Mouse (Mus musculus) frontal cortex, adult (tissue): Measurements from ENCODE around the gene Galm.

Source experiments
- ATAC-seq: cut with Nextera tagmentation; 2 replicates; pipeline ENCODE4 v1.9.2; 2017; ENCODE audit warnings: mild to moderate bottlenecking, moderate library complexity, mixed read lengths; ENCODE audit not compliant: low TSS enrichment

Gene Galm

DNA sequence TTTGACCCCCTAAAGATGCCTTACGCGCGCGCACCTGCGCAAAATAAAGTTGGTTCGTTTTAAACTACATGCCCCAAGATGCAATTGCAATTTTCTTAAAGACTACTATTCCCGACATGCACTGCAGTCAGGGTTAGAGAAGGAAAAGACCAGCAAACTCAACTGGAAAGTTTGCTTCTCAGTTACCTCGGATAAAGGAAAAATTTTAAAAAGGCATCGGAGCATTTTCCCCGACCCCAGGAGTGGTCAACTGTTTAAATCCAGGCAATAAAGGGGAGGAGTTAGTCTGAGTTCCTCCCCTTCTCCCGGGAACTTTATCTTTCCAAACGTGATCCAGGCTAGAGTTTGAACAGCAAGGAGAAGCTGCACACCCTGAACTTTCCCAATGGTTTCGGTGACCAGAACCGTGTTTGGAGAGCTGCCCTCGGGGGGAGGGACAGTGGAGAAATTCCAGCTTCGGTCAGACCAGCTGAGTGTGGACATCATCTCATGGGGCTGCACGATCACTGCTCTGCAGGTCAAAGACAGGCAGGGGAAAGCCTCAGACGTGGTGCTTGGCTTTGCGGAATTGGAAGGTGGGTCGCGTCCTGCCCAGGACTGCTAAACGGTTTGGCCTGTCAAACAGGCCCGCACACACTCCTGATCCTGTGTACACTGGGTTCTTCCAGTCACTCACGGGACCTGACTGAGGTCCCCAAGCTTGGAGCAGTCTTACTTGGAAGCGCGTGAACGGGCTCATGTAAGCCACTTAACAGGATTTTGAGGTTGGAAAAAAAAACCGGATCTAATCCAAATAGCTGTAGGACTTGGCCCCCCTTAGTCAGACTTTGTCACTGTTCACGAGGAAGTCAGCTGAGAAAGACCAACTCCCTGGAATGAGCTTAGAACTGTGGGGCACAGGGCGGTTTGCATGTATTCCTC, at the start of gene Galm:
TSS of gene Galm (plus strand) at position 141 of the 921 bp plus-strand sequence.
- ATAC-seq = peak; percentile 80

DNA sequence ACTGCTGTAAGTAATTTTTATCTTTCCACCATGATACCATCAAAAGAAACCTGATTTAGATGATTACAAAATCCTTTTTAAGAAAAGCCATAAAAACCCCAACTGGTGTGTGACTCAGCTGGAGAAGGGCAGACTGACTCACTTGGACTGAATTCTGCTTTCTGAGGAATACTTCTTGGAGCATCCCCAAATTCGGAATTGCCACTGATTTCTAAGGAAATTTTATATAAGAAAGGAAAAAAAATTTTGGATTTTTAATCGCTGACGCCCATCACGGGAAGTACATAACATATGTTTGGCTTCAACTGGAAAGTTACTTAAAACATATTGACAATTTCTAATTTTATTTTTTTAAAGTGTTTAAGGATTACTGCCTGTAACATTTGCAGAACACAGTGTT, 48.5 kb upstream of the Galm start:
- peak; percentile 80 for ATAC-seq

DNA sequence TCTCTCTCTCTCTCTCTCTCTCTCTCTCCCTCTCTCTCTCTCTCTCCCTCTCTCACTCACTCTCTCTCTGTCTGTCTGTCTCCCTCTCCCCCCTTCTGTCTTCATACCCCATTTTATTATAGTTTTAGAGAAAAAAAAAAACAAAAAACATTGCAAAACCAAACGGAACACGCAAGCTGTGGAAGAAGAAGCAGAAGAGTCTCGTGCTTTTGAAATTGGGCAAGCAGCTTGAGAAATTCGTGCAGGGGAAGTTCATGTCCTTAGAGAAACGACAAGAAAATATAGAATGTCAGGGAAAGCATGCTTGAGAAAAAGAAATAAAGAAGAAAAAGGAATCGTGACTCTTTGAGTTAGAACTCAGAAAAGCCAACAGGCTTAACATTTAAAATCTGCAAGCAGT, 44.0 kb upstream of the Galm start:
- ATAC-seq = no peak

DNA sequence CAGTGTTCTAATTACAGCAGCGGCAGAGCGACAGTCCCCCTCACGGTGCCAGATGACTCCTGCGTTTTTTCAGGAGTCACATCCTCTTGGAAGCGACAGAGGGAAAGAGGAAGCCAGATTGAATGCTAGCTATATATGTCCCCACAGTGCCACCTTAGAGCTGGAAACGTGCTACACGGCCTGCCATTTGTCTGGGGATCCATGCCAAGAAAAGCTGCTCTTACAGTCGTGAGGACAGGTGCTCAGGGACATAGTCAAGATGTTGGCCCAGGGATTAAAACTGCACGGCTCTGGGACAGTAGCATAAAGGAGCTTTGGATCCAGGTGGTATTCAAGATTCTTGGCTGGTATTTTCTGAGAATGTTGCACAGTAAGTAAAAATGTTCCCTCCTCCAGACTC, 42.8 kb upstream of the Galm start:
- peak; percentile 90 for ATAC-seq

DNA sequence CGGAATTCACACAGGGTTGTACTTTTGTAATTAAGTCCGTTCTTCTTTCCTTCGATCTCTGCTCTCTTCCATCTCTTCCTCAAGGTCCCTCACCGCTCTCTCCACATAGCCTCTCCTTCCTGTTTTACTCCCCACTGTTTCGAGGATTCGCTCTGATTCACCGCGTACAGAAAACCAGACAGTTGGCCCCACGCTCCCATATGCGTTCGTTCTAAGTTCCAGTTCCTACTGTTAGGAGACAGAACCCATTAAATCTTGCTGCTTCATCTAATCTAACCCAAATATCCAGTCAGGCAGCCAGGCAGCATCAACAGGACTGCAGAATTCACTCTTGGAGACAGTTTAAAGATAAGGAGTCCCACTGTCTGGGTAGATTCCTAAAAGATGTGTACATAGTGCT, 40.7 kb upstream of the Galm start:
- ATAC-seq = peak; percentile 8; the same call in 1 of the 2 replicates

DNA sequence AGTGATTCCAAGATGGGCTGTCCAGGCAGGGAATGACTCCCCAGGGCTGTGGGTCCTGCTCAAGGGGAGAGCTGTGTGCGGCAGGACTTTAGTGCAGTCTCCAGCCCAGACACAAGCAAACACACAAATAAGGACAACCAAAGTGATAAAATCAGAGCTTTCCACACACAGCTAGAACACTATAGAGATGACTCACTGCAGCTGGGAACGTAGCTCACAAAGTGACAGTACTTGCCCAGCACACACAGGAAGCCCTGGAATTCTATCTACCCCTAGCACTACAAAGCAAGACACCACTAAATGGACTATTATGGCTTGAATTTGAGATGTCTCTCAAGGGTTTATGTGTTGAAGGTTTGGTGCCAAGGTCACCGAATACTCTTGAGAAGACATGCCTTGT, 39.1 kb upstream of the Galm start:
- ATAC-seq = peak; percentile 48

DNA sequence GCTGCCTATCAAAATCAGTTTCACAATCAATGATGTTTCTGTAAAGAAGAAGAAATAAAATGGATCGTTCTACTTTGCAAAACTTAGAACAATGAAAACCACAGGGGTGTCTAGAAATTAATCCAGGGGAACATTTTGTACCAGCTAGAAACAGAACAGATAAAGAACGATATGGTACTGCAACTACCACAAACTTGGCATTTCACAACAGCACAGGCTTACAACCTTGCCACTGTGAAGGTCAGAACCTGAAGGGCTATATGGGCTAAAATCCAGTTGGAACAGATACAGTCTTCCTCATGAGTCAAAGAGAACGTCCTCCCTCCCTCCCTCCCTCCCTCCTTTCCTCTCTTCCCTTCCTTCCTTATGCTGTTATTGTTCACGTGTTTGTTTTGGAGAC, 36.7 kb upstream of the Galm start:
- ATAC-seq = no peak

DNA sequence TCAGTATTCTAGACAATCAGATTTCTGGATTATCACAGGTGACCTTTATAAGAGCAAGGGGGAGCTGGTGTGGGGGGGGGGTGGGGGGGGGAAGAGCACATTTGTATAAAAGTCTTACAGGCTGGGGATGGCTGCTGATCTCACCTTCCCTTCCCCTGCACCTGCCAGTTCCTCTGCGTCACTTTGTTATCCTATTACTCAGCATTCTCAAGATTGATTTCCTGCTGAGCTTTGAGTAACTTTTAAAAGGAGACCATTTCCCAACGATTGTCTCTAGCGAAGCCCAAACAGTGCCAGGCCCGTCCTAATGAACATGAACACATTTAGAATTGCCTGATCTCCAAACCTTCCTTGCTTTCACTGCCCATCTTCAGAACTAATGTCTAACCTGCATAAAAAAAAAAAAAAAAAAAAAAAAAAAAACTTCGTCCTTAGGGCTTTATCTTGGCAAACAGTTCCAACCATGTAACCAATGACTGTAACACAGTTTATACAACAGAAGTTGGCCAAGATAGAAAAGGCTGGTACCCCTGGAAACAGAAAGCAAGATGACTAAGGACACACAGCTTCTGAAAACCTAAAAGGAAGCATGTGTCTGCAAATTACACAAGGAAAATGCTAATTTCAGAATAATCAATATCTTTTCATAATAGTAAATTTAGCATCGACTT, 35.3 kb upstream of the Galm start:
- no peak for ATAC-seq

DNA sequence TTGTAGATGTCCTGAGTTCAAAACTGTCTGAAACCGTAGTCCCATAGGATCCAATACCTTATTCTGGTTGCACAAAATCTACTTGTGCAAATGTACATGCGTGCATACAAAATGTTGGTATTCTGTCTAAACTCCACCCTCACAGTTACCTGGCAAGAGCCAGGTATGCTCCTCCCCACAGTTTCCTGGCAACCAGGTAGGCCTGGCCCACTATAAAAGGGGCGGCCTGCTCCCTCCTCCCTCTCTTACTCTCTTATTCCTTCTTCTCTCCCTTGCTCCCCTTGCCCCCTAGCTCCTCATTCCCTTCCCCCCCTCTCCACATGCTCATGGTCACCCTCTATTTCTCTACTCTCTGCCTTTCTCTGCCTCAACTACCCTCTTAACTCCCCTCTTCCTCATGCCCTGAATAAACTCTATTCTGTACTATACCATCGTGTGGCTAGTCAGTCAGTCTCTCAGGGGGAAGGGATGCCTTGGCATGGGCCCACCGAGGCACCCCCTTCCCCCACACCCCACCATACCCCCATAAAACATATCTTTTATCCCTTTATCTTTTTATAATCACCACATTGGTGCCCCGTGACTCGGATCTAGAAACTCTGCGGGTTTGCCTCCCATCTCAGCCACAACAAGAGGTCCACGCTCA, 31.9 kb upstream of the Galm start:
- ATAC-seq = no peak

DNA sequence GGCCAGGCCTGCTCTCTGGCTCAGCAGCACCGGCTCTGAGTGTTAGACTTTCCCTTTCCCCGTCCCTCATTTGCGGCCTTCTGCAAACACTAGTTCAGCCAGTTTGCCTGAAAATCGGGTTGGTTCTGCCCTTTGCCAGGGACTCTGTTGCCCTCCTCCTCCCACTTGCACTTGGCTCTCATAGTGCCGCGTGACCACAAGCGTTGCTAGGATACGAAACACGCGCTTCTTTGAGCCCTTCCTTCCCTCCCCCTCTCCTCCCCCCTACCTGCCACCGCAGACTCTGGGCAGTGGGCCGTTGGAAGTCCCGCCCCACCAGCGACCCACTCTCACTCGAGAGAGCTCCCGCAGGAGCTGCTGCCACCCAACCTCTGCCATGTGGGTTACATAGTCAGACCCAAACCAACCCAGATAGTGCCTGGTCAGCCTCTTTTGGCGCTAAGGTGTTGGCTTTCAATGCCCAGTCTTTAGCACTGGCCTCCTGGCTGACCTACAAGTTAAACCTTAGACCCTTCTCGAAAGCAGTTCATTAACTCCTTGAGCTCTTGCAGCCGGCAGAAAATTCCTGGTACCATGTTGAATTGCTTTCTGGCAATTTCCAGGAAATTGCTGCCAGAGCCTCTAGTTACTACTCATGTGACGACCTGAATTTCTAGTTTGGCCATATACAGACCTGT, 31.1 kb upstream of the Galm start:
- ATAC-seq = peak; percentile 65

DNA sequence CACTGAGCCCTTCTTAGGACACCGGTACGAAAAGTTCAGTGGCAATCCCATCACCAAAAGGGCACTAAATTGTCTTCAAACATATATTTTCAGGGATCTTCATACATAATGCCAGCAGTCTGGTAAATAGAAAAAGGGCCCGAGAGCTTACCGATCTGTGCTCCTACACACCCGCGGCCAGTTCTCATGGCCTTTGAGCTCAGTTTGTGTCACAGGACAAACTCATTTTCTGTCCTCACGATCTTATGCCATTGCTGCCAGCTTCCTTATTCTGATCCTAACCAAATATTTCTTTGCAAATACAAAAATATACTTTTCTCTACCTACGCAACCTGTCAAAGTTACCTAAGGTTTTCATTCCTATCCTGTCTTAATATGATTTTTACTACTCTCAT, 30.6 kb upstream of the Galm start:
- no peak for ATAC-seq

DNA sequence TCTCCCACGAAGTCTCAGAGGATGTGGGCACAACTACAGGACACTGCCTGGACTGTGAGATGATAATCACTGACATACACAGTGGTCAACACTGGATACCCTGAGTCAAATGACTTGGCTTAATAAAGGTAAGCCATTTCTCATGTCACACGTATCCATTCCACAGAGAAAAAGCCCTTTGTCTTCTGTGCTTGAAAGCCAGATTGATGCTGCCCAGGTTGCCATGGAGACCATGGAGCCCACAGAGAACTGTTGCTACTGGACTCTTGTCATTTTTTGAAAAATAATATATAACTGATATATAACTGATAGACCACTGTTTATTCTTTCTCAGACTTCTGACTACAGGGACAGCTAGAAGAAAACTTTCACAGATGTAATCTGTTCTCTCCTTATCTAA, 30.1 kb upstream of the Galm start:
- ATAC-seq = no peak

DNA sequence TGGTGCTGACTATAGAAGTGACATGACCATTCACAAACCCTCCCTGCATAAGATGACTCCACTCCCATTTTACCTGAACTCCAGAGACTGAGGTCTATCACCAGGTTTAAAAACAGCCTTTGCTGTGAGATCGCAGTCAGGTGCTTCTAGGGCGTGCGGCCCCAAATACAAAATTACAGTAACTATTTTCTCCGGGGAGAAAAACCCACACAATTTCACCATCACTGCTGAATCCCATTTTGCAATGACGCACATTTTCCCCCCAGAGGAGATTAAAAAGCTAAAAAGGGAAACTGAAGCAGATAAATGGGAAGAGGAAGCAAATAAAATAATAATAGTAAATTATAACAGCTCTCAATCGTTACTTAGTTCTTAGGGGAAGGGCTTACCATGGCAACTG, 27.4 kb upstream of the Galm start:
- ATAC-seq = no peak

DNA sequence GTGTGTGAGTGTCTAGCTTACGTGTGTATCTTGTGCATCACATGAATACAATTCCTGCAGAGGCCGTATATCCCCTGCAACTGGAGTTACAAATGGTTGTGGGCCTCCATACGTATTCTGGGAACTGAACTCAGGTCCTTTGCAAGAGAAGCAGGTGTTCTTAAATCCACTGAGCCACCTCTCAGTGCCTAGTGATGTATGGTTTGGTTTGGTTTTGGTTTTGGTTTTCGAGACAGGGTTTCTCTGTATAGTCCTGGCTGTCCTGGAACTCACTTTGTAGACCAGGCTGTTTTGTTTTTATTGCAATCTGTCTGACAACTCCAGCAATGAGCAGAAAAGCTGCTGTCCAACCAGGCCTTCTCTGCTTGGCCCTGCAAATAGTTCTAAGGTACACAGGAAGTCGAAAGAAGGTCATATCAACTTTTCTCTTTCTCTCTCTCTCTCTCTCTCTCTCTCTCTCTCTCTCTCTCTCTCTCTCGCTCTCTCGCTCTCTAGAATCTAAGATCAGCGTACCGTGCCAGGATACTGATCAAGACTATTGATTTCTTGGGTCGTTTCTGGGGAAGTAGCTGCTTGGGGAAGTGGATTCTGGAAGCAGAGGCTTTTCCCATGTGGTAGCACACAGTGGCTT, 21.8 kb upstream of the Galm start:
- ATAC-seq = no peak

DNA sequence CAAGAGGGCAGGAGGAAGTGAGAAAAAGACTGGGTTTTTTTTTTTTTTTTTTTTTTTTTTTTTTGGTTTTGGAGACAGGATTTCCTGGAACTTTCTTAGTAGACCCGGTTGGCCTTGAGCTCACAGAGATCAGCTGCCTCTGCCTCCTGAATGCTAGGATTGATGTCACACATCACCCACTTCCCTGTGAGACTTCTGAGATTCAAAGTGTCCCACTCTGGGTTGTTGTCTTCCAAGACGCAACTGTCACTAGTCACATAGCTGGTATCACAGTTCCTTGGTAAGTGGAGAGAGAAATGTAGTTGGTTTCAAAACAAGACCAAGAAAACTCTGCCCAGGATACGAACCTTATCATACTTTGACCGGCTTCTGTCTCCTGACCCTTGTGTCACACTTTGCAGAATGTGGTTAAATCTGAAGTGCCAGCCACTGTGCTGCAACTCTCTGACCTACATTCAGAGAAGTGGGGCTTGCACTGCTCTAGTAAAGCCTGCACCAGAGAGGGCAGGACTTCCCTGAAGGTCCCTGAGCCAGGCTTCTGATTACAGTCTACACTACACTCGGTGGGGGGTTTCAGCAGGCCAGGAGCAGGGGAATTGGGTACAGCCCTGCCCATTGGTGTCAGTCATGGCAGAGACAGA, 14.5 kb upstream of the Galm start:
- no peak for ATAC-seq

DNA sequence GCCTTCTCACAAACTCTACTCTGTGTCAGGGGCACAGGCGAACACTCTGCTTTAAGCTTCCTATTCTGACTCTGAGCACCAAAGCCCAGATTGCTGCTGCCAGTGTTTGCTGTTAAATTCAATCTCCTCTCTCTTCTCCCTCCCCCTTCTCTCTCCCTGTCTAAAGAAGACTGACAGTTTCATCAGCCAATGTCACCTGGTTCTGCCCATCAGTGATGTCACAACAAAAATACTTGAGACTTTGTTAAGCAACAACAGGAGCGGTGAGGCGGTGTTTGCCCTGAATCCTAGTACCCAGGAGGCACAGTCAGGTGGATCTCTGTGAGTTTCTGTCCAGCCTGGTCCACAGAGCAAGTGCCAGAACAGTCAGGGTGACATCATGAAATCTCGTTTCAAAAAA, 13.8 kb upstream of the Galm start:
- ATAC-seq = no peak

DNA sequence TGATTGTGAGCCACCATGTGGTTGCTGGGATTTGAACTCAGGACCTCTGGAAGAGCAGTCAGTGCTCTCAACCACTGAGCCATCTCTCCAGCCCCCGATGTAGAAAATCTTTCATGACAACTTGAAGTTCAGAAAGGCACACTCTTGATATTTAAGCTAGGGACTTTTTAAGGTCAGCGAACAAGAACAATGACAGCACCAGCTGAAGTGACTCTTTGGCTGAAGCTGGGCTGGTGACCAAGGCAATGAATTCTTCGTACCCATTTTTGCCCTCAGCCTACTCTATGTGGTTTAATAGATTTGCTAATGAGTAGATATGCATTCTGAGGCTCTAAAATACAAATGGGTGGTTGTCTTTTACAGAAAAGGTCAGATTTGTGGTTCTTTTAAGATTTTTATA, 6.9 kb upstream of the Galm start:
- no peak for ATAC-seq

DNA sequence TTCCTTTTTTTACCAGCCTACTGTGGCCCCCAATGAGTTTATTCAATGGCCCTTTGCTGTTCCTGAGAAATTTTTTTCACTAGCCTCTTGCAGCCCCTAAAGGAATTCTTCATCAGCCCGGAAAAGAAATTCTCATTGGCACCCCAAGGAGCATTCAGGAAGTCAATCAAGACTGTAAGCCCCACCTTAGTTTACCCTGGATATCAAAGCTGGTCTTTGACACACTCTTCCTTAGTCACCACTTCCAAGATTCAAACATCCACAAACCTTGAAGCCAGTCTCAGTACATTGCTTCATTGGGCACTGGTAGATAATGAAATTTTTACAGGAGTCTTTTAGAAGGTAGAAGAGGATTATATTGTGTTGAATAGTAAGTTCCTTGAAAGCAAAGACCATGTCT, 5.4 kb upstream of the Galm start:
- ATAC-seq = no peak

DNA sequence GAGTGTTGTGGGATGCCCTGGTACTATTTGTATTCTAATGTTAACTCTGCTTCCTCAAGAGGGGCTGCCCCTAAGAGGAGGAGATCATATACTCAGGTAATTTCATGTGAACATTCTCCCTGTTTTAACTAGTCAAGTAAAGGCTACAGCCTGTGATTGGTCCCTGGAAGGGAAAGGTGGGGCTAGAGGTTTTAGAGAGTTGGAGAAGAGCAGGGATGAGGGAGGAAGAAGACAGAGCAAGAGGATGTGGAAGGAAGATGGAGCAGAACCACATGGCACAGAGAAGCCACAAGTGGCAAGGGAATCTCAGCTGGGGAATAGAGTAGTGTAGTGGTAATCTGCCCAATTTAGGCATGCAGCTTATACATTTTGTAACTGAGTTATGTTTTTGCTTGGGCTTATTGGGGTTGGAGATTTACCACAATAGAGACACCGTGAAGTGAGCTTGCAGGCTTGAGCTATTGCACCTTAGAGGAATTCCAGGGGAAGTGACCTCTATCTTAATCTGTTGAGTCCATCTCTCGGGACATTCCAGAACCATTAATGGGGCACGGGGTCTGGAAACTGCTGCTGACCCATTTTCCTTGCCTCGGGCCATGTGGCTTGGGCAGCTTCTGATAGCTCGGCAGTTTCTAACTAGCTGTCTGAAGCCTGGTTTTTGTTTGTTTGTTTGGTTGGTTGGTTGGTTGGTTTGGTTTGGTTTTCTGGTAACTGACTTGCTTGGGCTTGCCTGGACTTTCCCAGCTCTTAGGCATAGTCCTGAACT, 2.1 kb upstream of the Galm start:
- no peak for ATAC-seq

DNA sequence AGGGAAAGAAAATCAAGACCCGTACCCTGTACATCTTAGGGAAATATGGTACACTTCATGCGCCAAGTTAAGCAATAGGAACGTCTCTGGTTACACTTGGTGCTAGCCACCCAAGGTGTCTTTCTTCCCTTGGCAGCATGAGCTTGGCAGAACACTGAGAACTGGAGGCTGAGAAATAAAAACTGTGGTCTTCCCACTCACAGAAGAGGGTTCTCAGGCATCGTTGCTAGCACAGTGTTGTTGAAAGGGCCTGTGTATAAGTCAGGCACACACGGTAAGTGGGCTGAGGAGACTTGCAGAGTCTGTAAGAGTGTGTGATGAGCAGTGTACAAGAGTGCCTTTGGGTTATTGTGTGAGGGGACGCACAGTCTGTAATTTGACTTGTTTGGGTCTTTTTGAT, 1.1 kb upstream of the Galm start:
- peak; percentile 95 for ATAC-seq
